In the genomic region with DNA sequence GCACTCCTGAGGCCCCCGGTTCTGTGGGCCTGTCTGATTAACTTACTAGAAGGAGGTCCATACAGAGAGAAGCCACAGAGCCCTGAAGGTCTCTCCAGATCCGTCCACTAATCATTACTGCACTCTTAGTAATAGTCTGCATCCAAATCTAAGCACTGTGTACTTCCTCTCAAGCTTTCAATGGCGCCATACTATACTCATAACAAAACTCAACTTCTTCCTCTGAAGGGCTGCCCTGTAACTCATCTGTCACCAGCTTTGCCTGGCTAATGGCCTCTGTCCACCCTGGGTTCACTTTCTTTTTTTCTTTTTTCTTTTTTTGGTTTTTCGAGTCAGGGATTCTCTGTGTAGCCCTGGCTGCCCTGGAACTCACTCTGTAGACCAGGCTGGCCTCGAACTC, we compare ENCODE assay signal across 9 mouse cellular contexts. TPM values are rescaled to one million over a fixed set of nuclear protein-coding genes. Genes with fewer than 3 reads are reported as not detected.
DNase-seq lines count a peak whose midpoint lies in the region; ATAC-seq and TF ChIP-seq lines count a peak whose summit lies in the region.
"Had no signal": no experiment of that assay in that cellular context is flagged by ENCODE, and none has a peak within 500 bp of the region (broad histone marks: within the 10 kb centered on the region; RNA-seq: fewer than 3 reads in every experiment).

No protein-coding gene starts in this region.

- DNase-seq in kidney, postnatal 36 days: no peak
- DNase-seq in embryo, embryonic 10 days (ENCODE audit: low spot score): no peak
- no peak for DNase-seq in gastrocnemius, postnatal 25 days

- H3K9ac ChIP-seq in kidney, embryonic 15.5 days: no peak overlapping the region
- no peak overlapping the region for H3K9ac ChIP-seq in hindbrain, embryonic 15.5 days

- H3K4me1 ChIP-seq in kidney, embryonic 15.5 days: peaks cover 18% of the 10 kb centered on the region
- peaks cover 17% of the 10 kb centered on the region for H3K4me1 ChIP-seq in bone marrow, adult 2 months (ENCODE audit: control insufficient read depth, insufficient read depth, low read length)
- peaks cover 18% of the 10 kb centered on the region for H3K4me1 ChIP-seq in hindbrain, embryonic 15.5 days (replicated peaks)

- no peaks in the 10 kb centered on the region for H3K27me3 ChIP-seq in kidney, embryonic 15.5 days
- H3K27me3 ChIP-seq in hindbrain, embryonic 15.5 days: no peaks in the 10 kb centered on the region

- TF ChIP-seq POLR2A in bone marrow, adult 2 months (IDR thresholded peaks at IDR 0.05; ENCODE audit: borderline replicate concordance, control insufficient read depth, low read depth, low read length): no peak

- peak overlapping the region; percentile 87; the same call in 1 of the 2 replicates for H3K4me2 ChIP-seq in kidney, embryonic 15.5 days
- H3K4me2 ChIP-seq in hindbrain, embryonic 15.5 days: peak overlapping the region; percentile 89

- no peak for ATAC-seq in kidney, embryonic 15.5 days (replicated peaks; ENCODE audit: low FRiP score)
- no peak for ATAC-seq in hindbrain, embryonic 15.5 days (ENCODE audit: low FRiP score, low read depth)
- ATAC-seq in megakaryocyte, adult 5-6 weeks (ENCODE audit: poor library complexity, severe bottlenecking): peak; percentile 8; the same call in 1 of the 2 replicates
- no peak for ATAC-seq in megakaryocyte-erythroid progenitor cell, adult 5-6 weeks (replicated peaks; ENCODE audit: low FRiP score, low TSS enrichment, poor library complexity, severe bottlenecking)
- ATAC-seq: inflammation-experienced regulatory T-cells, adult 6 months had no signal

- H3K36me3 ChIP-seq in kidney, embryonic 15.5 days: peaks cover 31% of the 10 kb centered on the region
- peaks cover 17% of the 10 kb centered on the region for H3K36me3 ChIP-seq in hindbrain, embryonic 15.5 days

- 84% methylated on average over 5 of the region's 5 CpGs for WGBS in kidney, embryonic 15.5 days
- WGBS in bone marrow, adult 2 months: 21% methylated on average over 5 of the region's 5 CpGs
- WGBS in hindbrain, embryonic 15.5 days: 91% methylated on average over 5 of the region's 5 CpGs

- H3K27ac ChIP-seq in kidney, embryonic 15.5 days: no peak overlapping the region
- H3K27ac ChIP-seq in bone marrow, adult 2 months (ENCODE audit: control insufficient read depth, insufficient read depth, low read depth, low read length, poor library complexity): peak overlapping the region; percentile 92
- no peak overlapping the region for H3K27ac ChIP-seq in hindbrain, embryonic 15.5 days (replicated peaks)

- H3K4me3 ChIP-seq in kidney, embryonic 15.5 days (replicated peaks): peak overlapping the region; percentile 69; the same call in 1 of the 2 replicates
- peak overlapping the region; percentile 36 for H3K4me3 ChIP-seq in bone marrow, adult 2 months (replicated peaks; ENCODE audit: control insufficient read depth, low read depth, low read length)
- H3K4me3 ChIP-seq in hindbrain, embryonic 15.5 days: no peak overlapping the region; the same call in 1 of the 2 replicates

- TF ChIP-seq CTCF in bone marrow, adult 2 months (IDR thresholded peaks at IDR 0.05; ENCODE audit: control insufficient read depth, insufficient read depth, low read length): no peak

- H3K9me3 ChIP-seq in kidney, embryonic 15.5 days (replicated peaks): no peaks in the 10 kb centered on the region
- no peaks in the 10 kb centered on the region for H3K9me3 ChIP-seq in hindbrain, embryonic 15.5 days

RNA-seq across cellular contexts. Expression of a gene that starts 1.5 kb away (rescaled TPM):
- 19.8 and 22.0 TPM in 2 replicates for polyA plus RNA-seq in kidney, embryonic 15.5 days (2015; fragmentation: Nextera tagmentation; extraction: Ambion mirVana)
- 48.7 and 102 TPM in 2 replicates for polyA plus RNA-seq in bone marrow, adult 2 months (2011; ENCODE audit: insufficient read depth, insufficient read length, low replicate concordance, missing spikeins)
- polyA plus RNA-seq in hindbrain, embryonic 15.5 days (2015; fragmentation: Nextera tagmentation; extraction: Ambion mirVana): 32.8 and 37.2 TPM in 2 replicates
- 68.6 and 74.5 TPM in 2 replicates for total RNA-seq in megakaryocyte, adult 5-6 weeks (2015)
- total RNA-seq in megakaryocyte, adult 5-6 weeks (2017): 40.2 and 49.1 TPM in 2 replicates
- total RNA-seq in megakaryocyte-erythroid progenitor cell, adult 5-6 weeks (2014; fragmentation: Nextera tagmentation): 48.2 and 78.5 TPM in 2 replicates
- total RNA-seq in megakaryocyte-erythroid progenitor cell, adult 5-6 weeks (2017): 10.4 and 15.7 TPM in 2 replicates
- 10 to 100 TPM; 12.9 to 19.0 TPM for total RNA-seq in gastrocnemius, postnatal 25 days (2021)

RNA-seq across cellular contexts. Expression of a gene that starts 38.3 kb away (rescaled TPM):
- 77.7 and 81.4 TPM in 2 replicates for polyA plus RNA-seq in kidney, embryonic 15.5 days (2015; fragmentation: Nextera tagmentation; extraction: Ambion mirVana)
- 10.6 and 11.7 TPM in 2 replicates for polyA plus RNA-seq in bone marrow, adult 2 months (2011; ENCODE audit: insufficient read depth, insufficient read length, low replicate concordance, missing spikeins)
- polyA plus RNA-seq in hindbrain, embryonic 15.5 days (2015; fragmentation: Nextera tagmentation; extraction: Ambion mirVana): 63.7 and 63.9 TPM in 2 replicates
- total RNA-seq in megakaryocyte, adult 5-6 weeks (2015): 10.1 and 11.9 TPM in 2 replicates
- total RNA-seq in megakaryocyte, adult 5-6 weeks (2017): 26.1 and 27.8 TPM in 2 replicates
- 56.5 and 81.2 TPM in 2 replicates for total RNA-seq in megakaryocyte-erythroid progenitor cell, adult 5-6 weeks (2014; fragmentation: Nextera tagmentation)
- total RNA-seq in megakaryocyte-erythroid progenitor cell, adult 5-6 weeks (2017): 71.0 and 106 TPM in 2 replicates
- 10 to 100 TPM; 91.1 to 93.8 TPM for total RNA-seq in gastrocnemius, postnatal 25 days (2021)

RNA-seq across cellular contexts. Expression of a gene that starts 38.3 kb away (rescaled TPM):
- polyA plus RNA-seq in kidney, embryonic 15.5 days (2015; fragmentation: Nextera tagmentation; extraction: Ambion mirVana): 22.7 and 23.5 TPM in 2 replicates
- polyA plus RNA-seq in bone marrow, adult 2 months (2011; ENCODE audit: insufficient read depth, insufficient read length, low replicate concordance, missing spikeins): 0.34 and 1.8 TPM in 2 replicates
- polyA plus RNA-seq in hindbrain, embryonic 15.5 days (2015; fragmentation: Nextera tagmentation; extraction: Ambion mirVana): 5.9 and 6.4 TPM in 2 replicates
- total RNA-seq in megakaryocyte, adult 5-6 weeks (2015): not detected in 2 replicates
- total RNA-seq in megakaryocyte, adult 5-6 weeks (2017): 0.12 TPM in 1 of 2 replicates, not detected in the other
- not detected in 2 replicates for total RNA-seq in megakaryocyte-erythroid progenitor cell, adult 5-6 weeks (2014; fragmentation: Nextera tagmentation)
- total RNA-seq in megakaryocyte-erythroid progenitor cell, adult 5-6 weeks (2017): 0.38 and 0.65 TPM in 2 replicates
- total RNA-seq in gastrocnemius, postnatal 25 days (2021): 1 to 10 TPM; 4.6 to 4.8 TPM

RNA-seq across cellular contexts. Expression of a gene that starts 41.1 kb away (rescaled TPM):
- polyA plus RNA-seq in kidney, embryonic 15.5 days (2015; fragmentation: Nextera tagmentation; extraction: Ambion mirVana): 98.2 and 99.8 TPM in 2 replicates
- polyA plus RNA-seq in bone marrow, adult 2 months (2011; ENCODE audit: insufficient read depth, insufficient read length, low replicate concordance, missing spikeins): 27.3 and 32.5 TPM in 2 replicates
- 64.5 and 68.4 TPM in 2 replicates for polyA plus RNA-seq in hindbrain, embryonic 15.5 days (2015; fragmentation: Nextera tagmentation; extraction: Ambion mirVana)
- total RNA-seq in megakaryocyte, adult 5-6 weeks (2015): 45.6 and 46.1 TPM in 2 replicates
- 43.5 and 47.8 TPM in 2 replicates for total RNA-seq in megakaryocyte, adult 5-6 weeks (2017)
- 72.1 and 80.1 TPM in 2 replicates for total RNA-seq in megakaryocyte-erythroid progenitor cell, adult 5-6 weeks (2014; fragmentation: Nextera tagmentation)
- total RNA-seq in megakaryocyte-erythroid progenitor cell, adult 5-6 weeks (2017): 81.5 and 95.5 TPM in 2 replicates
- total RNA-seq in gastrocnemius, postnatal 25 days (2021): 1 to 10 TPM; 1.7 to 3.8 TPM

RNA-seq across cellular contexts. Expression of a gene that starts 48.1 kb away (rescaled TPM):
- polyA plus RNA-seq in kidney, embryonic 15.5 days (2015; fragmentation: Nextera tagmentation; extraction: Ambion mirVana): 106 and 111 TPM in 2 replicates
- 11.3 and 31.1 TPM in 2 replicates for polyA plus RNA-seq in bone marrow, adult 2 months (2011; ENCODE audit: insufficient read depth, insufficient read length, low replicate concordance, missing spikeins)
- polyA plus RNA-seq in hindbrain, embryonic 15.5 days (2015; fragmentation: Nextera tagmentation; extraction: Ambion mirVana): 108 and 109 TPM in 2 replicates
- total RNA-seq in megakaryocyte, adult 5-6 weeks (2015): 74.5 and 91.4 TPM in 2 replicates
- total RNA-seq in megakaryocyte, adult 5-6 weeks (2017): 89.6 and 108 TPM in 2 replicates
- 28.4 and 31.9 TPM in 2 replicates for total RNA-seq in megakaryocyte-erythroid progenitor cell, adult 5-6 weeks (2014; fragmentation: Nextera tagmentation)
- total RNA-seq in megakaryocyte-erythroid progenitor cell, adult 5-6 weeks (2017): 43.8 and 49.9 TPM in 2 replicates
- 10 to 100 TPM; 31.3 to 34.5 TPM for total RNA-seq in gastrocnemius, postnatal 25 days (2021)
